Mouse (Mus musculus) heart, adult 11 months (tissue): ENCODE data around the gene Olfr692.

ENCODE experiments used
- DNase-seq: peaks from one replicate; pipeline ENCODE4 v3.0.0; 2022

Gene Olfr692

GRCm38 (mm10) chr7:105406322-105406721 lies 38.3 kb downstream of the Olfr692 start:
- no peak for DNase-seq

- DNase-seq: peak; percentile 94
These were observed 44.0 kb downstream of the Olfr692 start for GRCm38 (mm10) chr7:105411874-105412632.

GRCm38 (mm10) chr7:105414385-105414784 lies 46.4 kb downstream of the Olfr692 start:
- DNase-seq: no peak

GRCm38 (mm10) chr7:105416529-105416928 lies 48.5 kb downstream of the Olfr692 start:
- peak; percentile 56 for DNase-seq

GRCm38 (mm10) chr7:105418106-105418505 lies 50.1 kb downstream of the Olfr692 start:
- DNase-seq: peak; percentile 21
